Mouse (Mus musculus) cortical plate, adult 2 months (tissue): ENCODE measurements around the gene Atxn7l1.

Source experiments
- CTCF ChIP-seq: fragments of 200-500 bp; IDR thresholded peaks from 2 replicates; pipeline ENCODE4 v1.5.1; 2011; ENCODE audit warnings: mild to moderate bottlenecking, control low read depth, low read length; ENCODE audit not compliant: insufficient read depth; ENCODE audit errors: extremely low read depth
- POLR2A ChIP-seq: fragments of 200-500 bp; IDR thresholded peaks from 2 replicates; pipeline ENCODE4 v1.6.1; 2011; ENCODE audit warnings: mild to moderate bottlenecking, low read length, control low read depth; ENCODE audit not compliant: insufficient read depth; ENCODE audit errors: extremely low read depth

- no peak for TF ChIP-seq POLR2A
- no peak for TF ChIP-seq CTCF
Measured at GRCm38 (mm10) chr12:33110894-33111471, 36.5 kb upstream of the Atxn7l1 start.
